Mouse (Mus musculus) adrenal gland (tissue): Measurements from ENCODE around the gene Prdx2.

ENCODE experiments used
- intact Hi-C: fragments of 180-260 bp; cut with DNase I; formaldehyde crosslinking; loops from one replicate; pipeline ENCODE4 v1.15.1; 2025

Prdx2 gene

GRCm38 (mm10) chr8:84976031-84976762 is 6.8 kb downstream of the Prdx2 start:
- intact Hi-C loops: loop anchor here (5.0 kb wide), 1 partner anchor 51 kb away; the partner anchor contains the start of genes Asna1 and Trir

- intact Hi-C loops: loop anchor here (5.0 kb wide), 1 partner anchor 50 kb away; the partner anchor contains the start of genes Asna1 and Trir
These were observed 7.5 kb downstream of the Prdx2 start for GRCm38 (mm10) chr8:84976763-84977434.

DNA sequence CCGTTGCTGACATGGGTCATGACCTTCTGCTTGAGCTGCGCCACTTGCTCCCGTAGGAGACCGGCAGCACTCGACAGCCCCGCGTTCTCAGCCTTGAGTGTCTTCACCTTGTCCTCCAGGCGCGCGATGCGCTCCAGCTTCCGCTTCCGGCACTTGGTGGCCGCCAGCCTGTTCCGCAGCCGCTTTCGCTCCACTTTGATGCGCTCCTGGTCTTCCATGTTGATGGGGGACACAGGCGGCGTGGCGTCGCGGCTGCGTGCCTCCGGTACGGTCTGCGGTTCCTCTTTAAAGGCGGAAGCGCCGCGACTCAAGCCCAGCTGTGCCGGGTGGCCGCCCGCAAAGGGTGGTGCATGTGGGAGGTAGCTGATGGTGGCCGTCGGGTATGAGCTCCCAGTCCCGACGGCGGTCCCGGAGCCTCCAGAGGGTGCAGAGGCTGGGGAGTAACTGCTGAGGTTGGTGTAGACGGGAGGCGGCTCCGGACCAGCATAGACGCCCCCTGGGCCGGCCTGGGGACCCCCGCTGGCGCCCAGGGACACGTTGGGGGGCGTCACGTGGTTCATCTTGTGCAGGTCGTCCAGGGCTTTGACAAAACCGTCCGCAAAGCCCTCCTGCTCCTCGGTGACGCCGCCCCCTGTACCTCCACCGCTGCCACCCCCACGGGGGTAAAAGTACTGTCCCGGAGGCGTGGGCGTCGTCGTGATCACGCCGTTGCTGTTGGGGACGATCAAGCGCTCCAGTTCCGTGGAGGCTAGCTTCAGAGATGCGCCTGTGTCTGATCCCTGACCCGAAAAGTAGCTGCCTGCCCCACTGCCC is 8.3 kb downstream of the Prdx2 start:
- intact Hi-C loops: loop anchor here (5.0 kb wide), 1 partner anchor 50 kb away; the partner anchor contains the start of genes Asna1 and Trir

DNA sequence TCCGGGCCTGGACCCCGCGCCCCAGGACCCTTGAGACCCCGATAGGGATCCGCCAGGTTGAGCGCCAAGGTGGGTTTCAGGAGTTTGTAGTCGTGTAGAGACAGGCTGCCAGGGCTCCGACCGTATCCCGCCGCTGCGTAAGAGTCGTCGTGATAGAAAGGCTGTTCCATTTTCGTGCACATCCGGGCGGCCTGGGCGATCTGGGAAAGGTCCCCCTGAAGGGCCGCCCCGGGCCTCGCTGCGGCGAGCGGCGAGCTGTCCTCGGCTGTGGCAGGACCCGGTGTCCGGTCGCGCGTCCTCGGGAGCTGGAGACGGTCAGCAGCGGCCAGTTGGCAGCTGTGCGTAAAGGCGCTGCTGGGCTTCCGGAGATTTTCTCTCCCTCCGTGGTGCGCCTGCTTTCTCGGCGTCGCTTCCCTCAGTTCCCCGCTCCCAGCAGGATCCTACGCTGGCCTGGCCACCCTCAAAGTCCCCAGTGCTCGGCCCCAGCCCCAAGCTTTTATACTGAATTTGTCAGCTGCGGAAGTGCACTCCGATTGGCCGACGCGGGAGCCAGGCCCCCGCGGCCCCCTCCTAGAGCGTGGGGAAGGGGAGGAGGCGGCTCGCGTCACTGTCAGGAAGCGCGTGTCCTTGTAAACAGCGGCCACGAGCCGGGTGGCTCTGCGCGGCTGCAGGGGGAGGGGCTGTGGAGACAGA is 9.0 kb downstream of the Prdx2 start, which contains the start of gene Junb:
Junb (minus strand) TSS at position 471 of the 693 bp plus-strand sequence.
- intact Hi-C loops: loop anchor here (5.0 kb wide), 1 partner anchor 49 kb away; the partner anchor contains the start of genes Asna1 and Trir

DNA sequence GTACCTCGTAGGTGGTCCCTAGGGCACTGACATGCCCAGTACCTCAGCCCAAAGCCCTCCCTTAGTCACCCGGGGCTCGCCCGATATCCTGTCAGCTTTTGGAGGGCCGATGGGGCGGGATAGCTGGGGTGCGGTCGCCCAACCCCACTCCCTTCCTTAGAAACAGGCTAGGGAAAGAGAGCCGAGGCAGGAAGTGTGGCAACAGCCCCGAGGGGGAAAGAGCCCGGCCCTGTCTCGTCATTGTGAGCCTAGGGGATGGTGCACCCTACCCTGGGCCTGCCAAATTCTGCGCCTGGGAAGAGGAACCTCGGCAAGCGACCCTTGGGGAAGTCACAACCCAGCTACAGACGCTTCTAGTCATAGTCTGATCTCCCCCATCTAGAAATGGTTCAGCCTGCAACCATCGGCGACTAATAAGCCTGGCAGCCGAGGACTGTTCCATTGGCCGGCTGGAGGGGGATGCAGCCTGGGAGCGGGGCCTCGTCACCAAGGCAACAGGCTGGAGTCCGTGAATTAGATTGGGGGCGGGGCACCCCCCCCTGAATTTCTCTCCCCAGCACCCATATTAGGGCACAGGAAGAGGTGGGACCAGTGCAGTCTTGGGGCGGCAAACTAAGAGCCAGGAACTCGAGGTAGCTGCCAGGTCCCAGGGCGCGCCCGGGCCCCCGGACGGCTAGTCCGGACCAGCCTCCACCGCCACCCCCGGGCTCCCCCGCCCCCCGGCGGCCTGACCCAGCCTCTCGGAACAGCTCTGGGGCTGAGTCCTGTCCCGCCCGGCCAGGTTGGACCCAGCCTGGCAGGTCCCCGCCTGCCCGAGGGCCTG is 10.4 kb downstream of the Prdx2 start:
- intact Hi-C loops: loop anchor here (5.0 kb wide), 1 partner anchor 47 kb away; the partner anchor contains the start of genes Asna1 and Trir

DNA sequence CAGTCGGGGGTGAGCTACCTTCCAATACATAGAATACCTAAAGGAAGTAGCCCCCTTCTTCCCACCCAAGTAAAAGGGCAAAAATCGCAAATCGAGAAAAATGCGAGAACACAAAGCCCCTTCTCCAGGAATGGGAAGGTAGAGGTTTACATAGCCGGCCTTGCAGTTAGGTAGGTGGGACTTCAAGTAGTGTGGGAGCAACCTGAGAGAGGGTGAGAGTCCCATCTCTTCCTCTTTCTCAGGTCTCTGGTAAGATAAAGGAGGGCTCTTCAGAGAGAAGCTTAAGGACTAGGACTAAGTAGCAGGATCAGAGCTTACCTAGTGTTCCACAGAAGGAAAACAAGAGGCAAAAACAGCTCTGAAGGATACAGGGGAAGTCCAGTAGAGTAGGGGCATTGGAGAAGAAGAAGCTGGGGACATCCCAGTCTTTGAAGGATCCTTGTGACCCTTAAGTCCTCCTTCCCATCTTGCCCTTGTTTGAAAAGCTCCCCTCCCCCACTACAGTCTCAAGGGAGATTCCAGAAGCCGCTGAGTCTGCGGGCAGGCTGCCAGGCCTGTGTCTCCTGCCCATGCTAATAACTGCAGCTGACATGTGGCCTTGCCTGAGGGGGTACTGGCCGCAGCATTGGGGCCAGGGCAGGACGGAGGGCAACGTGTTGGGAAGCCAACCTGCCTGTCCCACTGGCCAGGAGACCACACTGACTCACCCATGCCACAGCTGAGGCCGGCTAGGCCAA is 11.4 kb downstream of the Prdx2 start:
- intact Hi-C loops: no loop called here

GRCm38 (mm10) chr8:84981644-84982498 is 12.5 kb downstream of the Prdx2 start:
- intact Hi-C loops: no loop called here

DNA sequence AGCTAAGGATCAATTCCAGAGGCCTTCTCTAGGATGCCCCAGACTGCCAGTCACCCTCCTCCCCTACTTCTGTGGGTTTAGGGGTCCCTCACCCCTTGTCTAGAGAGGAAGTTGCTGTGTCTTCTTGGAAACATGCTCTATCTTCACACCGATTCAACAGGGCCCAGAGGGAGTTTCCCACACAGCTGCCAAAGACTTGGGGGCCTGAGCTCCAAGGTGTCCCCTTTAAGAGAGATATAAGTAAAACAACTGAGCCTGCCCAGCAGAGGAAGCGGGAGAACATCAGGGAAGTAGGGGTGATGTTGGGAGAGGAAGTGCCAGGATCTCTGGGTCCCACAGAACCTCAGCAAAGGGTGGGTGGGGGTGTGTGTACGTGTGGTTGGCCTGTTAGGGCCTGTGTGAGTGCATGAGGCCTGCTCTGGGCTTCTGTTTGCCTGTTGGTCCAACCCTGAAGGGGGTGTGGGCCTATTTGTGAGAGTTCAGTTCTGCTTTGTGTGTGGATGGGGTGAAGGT is 13.2 kb downstream of the Prdx2 start:
- intact Hi-C loops: no loop called here

- intact Hi-C loops: no loop called here
These were observed 15.1 kb downstream of the Prdx2 start for GRCm38 (mm10) chr8:84984294-84985048.

- intact Hi-C loops: no loop called here
These were observed 15.8 kb downstream of the Prdx2 start for GRCm38 (mm10) chr8:84985049-84985683.

GRCm38 (mm10) chr8:84985684-84986378 is 16.4 kb downstream of the Prdx2 start:
- intact Hi-C loops: no loop called here

DNA sequence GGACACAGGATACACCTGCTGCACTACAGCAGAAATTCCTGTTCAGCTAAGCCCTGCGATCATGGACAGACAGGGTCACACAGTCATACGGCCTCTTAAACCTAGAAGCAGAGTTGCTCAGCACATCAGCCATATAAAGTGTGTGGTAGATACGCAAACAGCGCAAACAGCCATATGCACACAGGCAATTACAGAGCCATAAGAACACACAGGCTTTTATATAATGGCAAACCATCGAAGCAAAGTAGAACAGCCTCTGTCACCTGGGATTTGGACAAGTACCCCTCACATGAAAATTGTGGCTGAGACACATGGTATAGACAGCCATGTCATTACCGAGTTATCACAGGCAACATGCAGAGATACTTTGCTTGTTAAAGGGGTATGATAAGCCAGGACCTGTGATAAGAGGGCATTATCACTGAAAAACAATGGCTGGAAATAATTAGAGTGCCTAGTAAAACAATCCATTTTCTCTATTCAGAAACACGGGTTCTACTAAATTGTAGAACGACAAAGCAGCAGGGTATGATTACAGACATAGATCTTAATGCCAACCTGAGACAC is 17.1 kb downstream of the Prdx2 start:
- intact Hi-C loops: no loop called here

- intact Hi-C loops: no loop called here
These were observed 18.0 kb downstream of the Prdx2 start for GRCm38 (mm10) chr8:84987388-84987787.

DNA sequence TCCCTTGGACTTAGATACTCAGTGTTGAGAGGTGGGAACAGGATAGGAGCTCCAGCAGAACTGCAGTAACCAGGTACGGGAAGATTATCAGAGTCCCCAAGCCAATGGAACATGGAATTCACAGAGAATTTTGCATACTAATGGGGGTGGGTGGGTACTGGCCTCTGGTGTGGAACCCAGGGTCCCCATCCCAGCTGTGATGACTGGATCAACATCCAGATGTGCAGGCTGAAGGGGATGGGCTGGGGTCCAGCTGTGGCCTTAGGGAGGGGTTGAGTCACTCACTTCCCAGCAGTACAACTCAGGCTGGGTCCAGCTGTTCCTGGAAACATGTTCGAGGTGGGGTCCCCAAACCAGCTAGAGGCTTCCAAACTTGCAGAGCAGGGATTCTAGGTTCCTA is 18.5 kb downstream of the Prdx2 start:
- intact Hi-C loops: no loop called here

DNA sequence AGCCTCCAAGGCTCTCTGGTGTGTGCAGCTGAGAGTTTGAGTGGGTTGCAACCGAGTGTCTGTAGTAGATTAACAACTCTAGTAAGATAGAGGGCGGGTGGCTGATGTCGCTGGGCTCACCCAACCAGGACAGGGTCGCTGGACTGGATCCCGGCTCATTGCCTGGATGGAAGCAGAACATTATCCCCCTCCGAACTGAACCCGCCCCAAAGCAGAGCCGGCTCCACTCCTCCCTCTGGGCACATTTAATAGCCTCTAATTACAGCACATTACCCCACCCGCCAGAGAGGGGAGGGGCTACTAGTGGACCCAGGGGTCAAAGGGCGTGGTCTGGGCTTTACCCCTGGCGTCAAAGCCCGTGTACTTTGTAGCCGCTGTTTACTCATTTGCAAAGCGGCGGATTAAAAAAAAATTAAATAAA is 19.9 kb downstream of the Prdx2 start:
- intact Hi-C loops: no loop called here

DNA sequence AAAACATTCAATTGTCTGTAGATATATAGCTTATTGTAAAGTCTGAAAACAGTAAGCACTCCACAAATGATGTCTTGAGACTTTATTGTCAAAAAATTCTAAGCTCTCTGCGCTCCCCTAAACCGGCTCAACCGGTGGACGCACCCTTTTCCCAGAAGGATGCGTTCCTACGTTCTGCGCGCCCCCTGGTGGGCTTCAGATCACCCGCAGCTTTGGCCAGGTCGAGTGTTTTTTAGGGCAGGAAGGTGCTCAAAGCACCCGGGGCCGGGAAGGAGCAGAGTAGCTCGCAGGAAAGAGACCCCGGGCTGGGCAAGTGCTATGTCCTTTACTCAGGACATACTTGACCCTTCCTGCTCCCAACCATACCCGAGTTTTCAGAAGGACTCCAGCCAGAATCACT is 20.4 kb downstream of the Prdx2 start:
- intact Hi-C loops: loop anchor here (1.0 kb wide), 1 partner anchor 16 kb away; no protein-coding TSS in a partner anchor
